Mouse (Mus musculus) ES-Bruce4 (cell line): Measurements from ENCODE around the gene Actn3.

ENCODE experiments used
- CTCF ChIP-seq: IDR thresholded peaks from one replicate; pipeline ENCODE4 v1.8.1; 2011; ENCODE audit warnings: low read depth, low read length
- EP300 ChIP-seq: IDR thresholded peaks from 2 replicates; pipeline ENCODE4 v1.6.1; 2011; ENCODE audit warnings: low read depth, low read length; ENCODE audit not compliant: insufficient read depth

GRCm38 (mm10) chr19:4838526-4839140 is 39.1 kb downstream of the Actn3 start:
- TF ChIP-seq CTCF (no peak), EP300 (no peak)
